Mouse (Mus musculus) mesoderm, embryonic 11.5 days (tissue): ENCODE measurements at regions not wholly inside any gene's neighbourhood (a gene's known extent, or its start where the extent isn't known, plus 50 kb on each side); places are given as distances from the start of the nearest gene placed in this dataset.

ENCODE experiments used
- DNase-seq: peaks from one replicate; pipeline ENCODE4 v3.0.0-alpha.2; 2012; ENCODE audit warnings: low read depth, low spot score

DNA sequence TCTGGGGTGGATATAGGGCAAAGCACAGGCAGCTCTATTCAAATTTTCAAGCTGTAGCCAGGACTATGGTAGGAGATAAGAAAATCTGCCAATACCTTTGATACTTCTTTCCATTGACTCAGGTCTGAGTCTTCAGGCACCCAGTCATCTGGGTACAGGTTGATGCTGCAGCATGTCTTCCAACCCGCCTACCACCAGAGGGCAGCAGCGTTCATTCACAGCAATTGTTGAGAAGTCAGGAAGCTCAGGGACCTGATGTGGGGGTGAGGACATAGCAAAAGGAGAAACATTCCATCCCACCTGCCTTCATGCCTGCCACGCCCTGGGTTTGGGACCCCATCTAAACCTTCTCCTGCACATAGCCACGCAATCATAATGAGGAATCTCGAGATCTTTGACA lies 118.2 kb upstream of the Gm21876 start:
- peak; percentile 23 for DNase-seq

DNA sequence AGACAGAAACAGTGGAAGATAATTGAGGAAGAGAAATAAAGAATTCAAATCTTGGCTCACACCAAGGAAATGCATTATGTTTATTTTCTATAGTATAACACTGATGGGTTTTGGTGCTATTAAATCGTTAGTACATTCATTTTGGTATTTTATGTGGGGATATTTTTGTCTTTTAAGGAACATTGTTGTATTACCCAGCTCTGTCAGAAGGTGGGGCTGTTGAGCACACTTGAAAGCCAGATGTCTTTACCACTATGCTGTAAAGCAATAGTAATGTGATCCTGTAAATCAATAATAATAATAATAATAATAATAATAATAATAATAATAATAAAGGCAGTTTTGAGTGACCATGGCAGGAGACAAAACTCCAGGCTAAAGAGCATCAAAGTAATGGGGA lies 120.0 kb upstream of the Gm21876 start:
- DNase-seq = no peak

DNA sequence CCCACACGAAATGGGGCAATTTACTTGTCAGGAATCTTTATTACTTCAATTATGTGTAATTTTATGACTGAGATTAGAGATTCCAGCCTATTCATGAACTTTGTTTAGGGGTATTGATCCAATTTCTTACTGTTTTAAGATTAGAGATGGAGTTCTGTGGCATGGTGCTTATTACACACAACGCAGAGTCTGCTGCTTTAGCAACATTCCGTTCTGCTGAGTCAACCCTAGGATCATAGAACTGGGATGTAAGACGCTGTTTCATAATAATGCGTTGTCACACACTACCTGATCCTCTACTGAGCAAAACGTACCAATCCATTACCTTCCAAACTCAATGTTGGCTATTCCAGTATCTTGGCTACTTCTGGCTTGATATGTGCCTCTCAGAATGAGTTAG lies 121.9 kb upstream of the Gm21876 start:
- no peak for DNase-seq

DNA sequence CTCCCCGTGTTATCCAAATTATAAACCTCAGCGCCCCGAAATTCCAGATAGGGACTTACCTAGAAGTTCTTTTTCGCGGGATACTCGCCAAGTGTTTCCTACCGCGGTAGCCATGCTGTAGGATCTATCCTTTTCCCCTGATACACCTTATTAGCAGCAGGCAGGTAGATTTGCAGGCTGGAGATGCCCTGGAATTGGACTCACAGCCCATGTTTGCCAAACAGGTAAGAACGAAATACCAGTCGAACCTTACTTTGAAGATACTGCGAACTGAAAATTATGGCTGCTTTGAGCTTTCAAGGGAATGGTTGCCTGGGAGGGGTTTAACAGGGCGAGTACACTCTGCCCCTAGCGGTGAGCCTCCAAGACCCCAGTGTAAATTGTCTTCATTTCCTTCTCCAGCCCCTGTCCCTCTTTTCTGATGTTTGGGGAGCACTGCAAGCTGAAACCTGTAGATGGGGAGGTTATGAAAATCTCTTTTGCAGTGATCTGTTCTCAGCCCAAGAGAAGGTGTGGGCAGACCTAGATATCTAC lies 149.8 kb upstream of the Agtr2 start:
- DNase-seq = peak; percentile 33

DNA sequence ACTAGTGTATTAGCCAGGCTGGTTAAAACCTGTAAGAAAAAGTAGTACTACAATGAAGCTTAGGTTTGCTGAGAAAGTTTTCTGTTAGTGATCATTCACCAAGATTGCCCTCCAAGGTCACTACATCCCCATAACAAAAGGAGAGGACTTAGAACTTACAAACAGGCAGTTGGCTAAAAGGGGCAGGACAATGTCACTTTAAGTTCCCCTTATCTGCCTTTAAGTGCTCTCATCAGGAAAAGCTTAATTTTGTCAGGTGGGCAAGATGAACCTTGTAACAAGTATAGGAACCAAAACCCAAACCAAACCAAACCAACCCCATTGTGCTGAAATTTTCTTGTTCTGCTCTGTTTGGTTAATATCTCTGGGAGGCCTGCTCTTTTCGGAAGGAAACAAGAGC lies 139.9 kb upstream of the Agtr2 start:
- DNase-seq = no peak

DNA sequence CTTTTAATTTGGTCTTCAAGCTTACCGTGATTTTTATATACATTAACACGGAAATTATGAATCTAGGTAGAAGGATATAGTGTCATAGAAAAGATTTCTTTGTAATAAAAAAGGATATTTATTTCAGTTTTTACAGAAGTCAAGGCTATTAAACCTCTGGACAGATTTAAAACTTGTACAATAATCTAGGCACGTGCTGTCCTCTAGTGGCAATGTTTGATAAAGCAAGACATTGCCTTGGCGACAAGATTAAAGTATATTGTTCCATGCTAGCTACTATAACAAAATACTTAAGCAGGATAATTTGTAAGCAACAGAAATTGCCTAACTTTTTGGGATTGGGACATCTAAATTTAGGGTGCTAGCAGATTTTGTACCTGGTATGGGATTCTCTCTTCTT lies 133.8 kb upstream of the Agtr2 start:
- no peak for DNase-seq

DNA sequence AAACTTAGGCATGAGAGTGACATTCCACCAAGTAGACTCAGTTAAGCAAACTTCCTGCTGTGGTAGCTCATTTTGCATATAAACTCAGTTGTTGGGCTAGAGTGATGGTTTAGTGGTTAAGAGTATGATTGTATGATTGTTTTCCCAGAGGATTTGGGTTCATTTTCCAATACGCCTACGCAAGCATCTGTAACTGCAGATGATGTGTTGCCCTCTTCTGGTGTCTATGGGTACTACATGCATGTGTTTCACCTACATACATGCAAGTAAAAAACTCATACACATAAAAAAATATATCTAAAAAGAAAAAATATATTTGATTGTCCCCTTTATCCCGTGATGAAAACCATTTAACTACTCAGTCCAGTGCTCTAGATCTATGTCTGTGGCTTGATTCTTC lies 132.0 kb upstream of the Agtr2 start:
- peak; percentile 47 for DNase-seq

DNA sequence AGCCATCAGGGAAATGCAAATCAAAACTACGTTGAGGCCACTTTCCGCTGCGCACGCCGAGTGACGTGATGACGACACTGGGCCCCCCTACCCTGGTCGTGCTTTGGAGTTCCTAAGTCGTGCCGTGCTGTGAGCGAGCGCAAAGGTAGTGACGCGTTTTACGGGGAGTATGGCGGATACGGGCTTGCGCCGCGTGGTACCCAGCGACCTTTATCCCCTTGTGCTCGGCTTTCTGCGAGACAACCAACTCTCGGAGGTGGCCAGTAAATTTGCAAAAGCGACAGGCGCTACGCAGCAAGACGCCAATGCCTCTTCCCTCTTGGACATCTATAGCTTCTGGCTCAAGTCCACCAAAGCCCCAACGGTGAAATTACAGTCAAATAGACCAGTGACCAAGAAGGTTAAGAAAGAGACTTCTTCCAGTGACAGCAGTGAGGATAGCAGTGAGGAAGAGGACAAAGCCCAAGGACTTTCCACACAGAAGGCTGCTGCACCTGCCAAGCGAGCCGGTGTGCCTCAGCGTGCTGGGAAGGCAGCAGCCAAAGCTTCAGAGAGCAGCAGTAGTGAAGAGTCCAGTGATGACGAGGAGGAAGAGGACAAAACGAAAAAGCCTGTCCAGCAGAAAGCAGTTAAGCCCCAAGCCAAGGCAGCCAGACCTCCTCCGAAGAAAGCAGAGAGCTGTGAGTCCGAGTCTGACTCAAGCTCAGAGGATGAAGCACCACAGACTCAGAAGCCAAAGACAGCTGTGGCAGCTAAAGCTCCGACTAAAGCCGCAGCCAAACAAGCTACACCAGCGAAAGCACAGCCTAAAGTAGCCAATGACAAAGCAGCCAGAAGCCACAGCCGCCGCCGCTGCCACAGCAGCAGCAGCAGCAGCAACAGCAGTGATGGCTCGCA lies 123.3 kb upstream of the Agtr2 start:
- peak; percentile 74 for DNase-seq

DNA sequence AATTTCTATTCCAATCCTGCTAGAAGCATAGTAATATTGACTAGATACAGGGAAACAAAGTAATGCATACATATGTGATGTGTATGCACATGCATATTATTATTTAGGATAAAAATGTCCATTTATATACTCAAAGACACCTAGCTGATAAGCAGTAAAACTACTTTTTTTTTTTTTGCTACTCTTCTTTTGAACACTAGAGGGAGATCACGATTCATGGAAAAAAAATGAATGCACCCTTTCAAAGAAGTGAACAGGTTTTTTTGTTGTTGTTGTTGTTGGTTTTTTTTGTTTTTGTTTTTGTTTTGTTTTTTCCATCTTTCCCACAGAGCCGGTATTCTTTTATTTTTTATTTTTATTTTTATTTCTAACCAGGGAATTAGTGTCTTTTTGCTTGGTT lies 99.1 kb upstream of the Agtr2 start:
- no peak for DNase-seq

DNA sequence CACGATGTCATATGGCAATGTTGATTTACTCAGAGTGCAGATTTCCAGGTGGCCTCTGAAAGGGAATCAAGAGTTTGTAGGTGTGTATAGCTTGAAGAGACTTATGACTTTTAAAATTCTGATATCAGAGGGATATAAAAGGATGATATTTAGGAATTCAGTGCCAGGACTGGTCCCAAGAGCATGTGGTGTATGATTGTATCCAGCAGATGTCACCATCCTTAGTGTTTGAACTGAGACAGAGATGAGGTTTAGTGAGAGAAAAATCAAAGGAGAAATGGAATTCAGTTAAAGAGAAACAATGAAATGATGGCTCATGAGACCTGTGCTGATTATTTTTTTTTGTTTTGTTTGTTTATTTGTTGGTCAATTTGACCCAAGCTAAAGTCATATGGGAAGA lies 94.4 kb upstream of the Agtr2 start:
- no peak for DNase-seq

DNA sequence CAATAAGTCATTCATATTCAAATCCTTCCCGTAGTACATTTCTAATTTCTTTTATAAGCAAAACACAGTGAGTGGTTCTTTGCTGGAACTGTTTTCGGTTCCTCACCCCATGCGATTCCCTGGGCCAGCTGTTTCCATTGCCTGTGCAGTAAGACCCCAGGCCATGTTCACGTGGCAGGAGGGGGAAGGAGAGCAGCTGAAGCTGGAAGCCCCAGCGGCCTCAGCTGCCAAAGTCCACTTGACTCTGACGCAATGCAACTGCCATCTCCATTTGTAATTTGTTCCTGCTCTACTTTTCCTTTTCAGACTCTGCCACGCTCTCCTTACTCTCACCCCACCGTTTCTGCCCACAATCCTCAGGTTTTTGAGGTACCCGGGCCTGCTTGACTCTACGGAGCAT lies 91.1 kb upstream of the Agtr2 start:
- no peak for DNase-seq

DNA sequence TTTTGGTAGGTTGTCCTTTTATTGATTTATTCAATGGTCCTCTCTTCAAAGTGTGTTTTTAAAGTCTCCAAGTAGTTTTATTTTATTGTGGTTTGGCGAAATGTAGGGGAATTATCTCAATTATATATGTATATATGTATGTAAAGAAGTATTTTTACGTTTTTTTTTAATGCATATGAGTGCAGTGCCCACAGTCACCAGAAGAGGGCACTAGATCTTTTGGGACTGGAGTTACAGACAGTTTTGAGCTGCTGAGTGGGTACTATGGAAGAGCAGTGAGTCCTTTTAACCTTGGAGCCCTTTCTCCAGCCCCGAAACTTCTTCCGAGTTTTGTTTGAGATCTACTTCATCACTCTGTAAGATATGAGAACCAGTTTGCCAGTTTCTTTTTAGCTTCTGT lies 59.5 kb upstream of the Agtr2 start:
- DNase-seq = peak; percentile 3

DNA sequence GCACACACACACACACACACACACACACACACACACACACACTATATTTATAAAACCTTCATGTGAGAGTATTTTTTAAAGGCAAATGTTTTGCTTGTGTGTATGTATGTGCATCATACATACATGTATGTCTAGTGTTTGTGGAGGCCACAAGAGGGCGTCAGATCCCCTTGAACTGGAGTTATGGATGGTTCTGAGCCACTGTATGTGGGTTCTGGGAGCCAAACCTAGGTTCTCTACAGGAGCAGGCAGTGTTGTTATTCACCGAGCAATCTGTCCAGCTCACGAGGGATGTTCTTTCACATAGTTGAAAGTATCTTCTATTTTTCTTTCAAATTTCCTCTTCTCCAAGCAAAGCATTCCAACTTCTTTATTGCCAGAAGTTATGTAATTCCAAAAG lies 56.3 kb upstream of the Agtr2 start:
- no peak for DNase-seq

DNA sequence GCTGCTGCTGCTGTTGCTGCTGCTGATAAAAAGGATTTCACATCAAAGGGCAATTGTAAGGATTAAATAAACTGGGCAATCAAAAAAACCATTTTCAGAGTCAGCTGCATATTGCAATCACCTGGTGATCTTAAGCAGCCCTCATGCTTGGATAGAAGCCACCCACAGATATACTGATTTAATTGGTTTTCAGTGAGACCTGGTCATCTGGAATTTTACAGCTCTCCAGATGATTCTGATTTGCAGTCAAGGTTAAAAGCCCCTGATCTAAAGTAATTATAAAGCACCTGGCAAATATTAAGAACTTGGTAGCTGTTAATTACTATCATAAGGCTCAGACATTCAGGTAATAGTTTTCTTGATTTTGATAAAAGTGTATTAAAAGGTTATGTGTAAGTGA lies 50.8 kb upstream of the Agtr2 start:
- DNase-seq = peak; percentile 0
